Mouse (Mus musculus): ENCODE measurements around the gene Ctrl. TPM values are rescaled to one million over a fixed set of nuclear protein-coding genes. Genes with fewer than 3 reads are reported as not detected.

The Ctrl gene
- polyA plus RNA-seq (2012; rRNA removed), result 6.9 and 2,597 TPM in 2 replicates

GRCm38 (mm10) chr8:105933762-105934161 is at the start of gene Ctrl:
Gene Ctrl (minus strand): TSS chr8:105933862.

GRCm38 (mm10) chr8:105979325-105979724 is 45.7 kb upstream of the Ctrl start, which contains the start of gene Dpep3:
Gene Dpep3 (minus strand): TSS chr8:105979429.

GRCm38 (mm10) chr8:105965905-105966341 is 32.3 kb upstream of the Ctrl start, which contains the start of gene Slc12a4:
Gene Slc12a4 (minus strand): TSS chr8:105966097.

DNA sequence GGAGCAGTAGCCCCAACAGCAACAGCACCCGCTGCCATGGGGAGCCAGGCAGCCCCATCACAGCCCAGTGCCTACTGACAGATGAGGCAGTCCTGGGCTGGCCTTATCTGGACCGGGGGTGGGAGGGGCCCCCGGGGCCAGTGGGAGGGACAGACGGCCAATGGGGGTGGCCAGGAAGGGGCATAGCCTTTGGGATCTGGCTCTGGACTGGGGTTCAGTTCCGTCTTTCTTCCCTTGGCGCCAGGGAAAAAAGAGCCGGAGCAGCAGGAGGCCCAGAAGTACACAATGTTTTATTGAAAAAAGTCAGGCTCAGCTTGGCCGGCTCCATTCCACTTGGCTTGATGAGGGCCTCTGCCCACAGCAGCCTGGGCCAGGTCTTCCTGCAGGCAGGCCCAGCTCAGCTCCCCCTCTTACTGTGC is 9.7 kb upstream of the Ctrl start, which contains the start of gene Lcat:
Lcat (minus strand) TSS at position 62 of the 419 bp plus-strand sequence.

DNA sequence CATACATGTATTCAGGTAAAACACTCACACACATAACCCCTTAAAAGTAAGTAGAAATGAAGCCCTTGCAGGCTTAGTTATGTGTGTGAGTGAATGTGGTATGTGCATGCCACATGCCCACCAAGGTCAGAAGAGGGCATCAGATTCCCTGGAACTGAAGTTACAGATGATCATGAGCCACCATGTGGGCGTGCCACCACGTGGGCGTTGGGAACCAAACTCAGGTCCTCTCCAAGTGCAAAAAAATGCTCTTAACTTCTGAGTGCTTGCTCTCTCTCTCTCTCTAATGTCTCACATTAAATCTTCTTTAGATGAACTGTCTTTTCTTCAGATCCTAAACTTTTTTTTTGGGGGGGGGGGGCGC is 4.6 kb upstream of the Ctrl start, which contains the start of gene Psmb10:
Psmb10 (minus strand) TSS at position 139 of the 364 bp plus-strand sequence.

GRCm38 (mm10) chr8:105900180-105900940 is 33.3 kb downstream of the Ctrl start, which contains the start of gene Pskh1:
Gene Pskh1 (plus strand): TSS chr8:105900441.

DNA sequence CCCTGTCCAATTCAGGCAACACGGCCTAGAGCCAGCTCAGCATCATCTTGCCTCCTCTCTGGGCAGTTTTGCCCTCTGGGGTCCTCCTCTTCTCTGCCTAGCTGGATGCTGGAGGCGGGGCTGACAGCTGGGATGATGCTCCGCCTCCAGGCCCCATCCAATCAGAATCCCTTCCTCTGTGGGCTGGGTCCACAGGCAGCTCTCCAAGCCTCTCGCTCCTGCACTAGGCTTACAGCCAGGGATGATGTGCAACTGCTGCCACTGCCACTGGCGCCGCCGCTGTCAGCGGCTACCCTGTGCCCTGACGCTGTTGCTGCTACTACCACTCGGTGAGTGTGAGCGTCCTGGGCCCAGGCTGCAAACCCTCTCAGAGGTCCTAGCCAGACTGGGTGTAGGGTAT is 40.3 kb downstream of the Ctrl start, which contains the start of gene Nrn1l:
Nrn1l (plus strand) TSS at position 229 of the 400 bp plus-strand sequence.

Other genes with a start within 250 kb of the Ctrl start
- 2.5 and 3.2 TPM in 2 replicates for gene Carmil2, start 247.6 kb downstream of the Ctrl start, polyA plus RNA-seq (2012; rRNA removed)
- 30.4 and 30.8 TPM in 2 replicates for gene Acd, start 232.8 kb downstream of the Ctrl start, polyA plus RNA-seq (2012; rRNA removed)
- gene Pard6a, start 232.7 kb downstream of the Ctrl start, polyA plus RNA-seq (2012; rRNA removed), result 14.3 and 15.3 TPM in 2 replicates
- not detected in 2 replicates for gene 4933405L10Rik, start 226.2 kb downstream of the Ctrl start, polyA plus RNA-seq (2012; rRNA removed)
- 8.4 and 8.6 TPM in 2 replicates for gene Enkd1, start 225.7 kb downstream of the Ctrl start, polyA plus RNA-seq (2012; rRNA removed)
- gene Gfod2, start 175.2 kb downstream of the Ctrl start, polyA plus RNA-seq (2012; rRNA removed), result 10.6 and 11.4 TPM in 2 replicates
- gene Ranbp10, start 106.5 kb downstream of the Ctrl start, polyA plus RNA-seq (2012; rRNA removed), result 21.8 and 23.4 TPM in 2 replicates
- not detected in 2 replicates for gene Tsnaxip1, start 106.1 kb downstream of the Ctrl start, polyA plus RNA-seq (2012; rRNA removed)
- 11.8 and 13.0 TPM in 2 replicates for gene Cenpt, start 80.6 kb downstream of the Ctrl start, polyA plus RNA-seq (2012; rRNA removed)
- gene Thap11, start 78.7 kb downstream of the Ctrl start, polyA plus RNA-seq (2012; rRNA removed), result 58.1 and 62.6 TPM in 2 replicates
- gene Nutf2, start 73.3 kb downstream of the Ctrl start, polyA plus RNA-seq (2012; rRNA removed), result 16.5 and 17.9 TPM in 2 replicates
- gene Edc4, start 53.0 kb downstream of the Ctrl start, polyA plus RNA-seq (2012; rRNA removed), result 68.4 and 74.2 TPM in 2 replicates
- gene Nrn1l, start 40.3 kb downstream of the Ctrl start, polyA plus RNA-seq (2012; rRNA removed), result 3.0 and 3.6 TPM in 2 replicates
- gene Pskh1, start 33.4 kb downstream of the Ctrl start, polyA plus RNA-seq (2012; rRNA removed), result 30.6 and 35.4 TPM in 2 replicates
- 274 and 456 TPM in 2 replicates for gene Psmb10, start 4.6 kb upstream of the Ctrl start, polyA plus RNA-seq (2012; rRNA removed)
- gene Lcat, start 9.5 kb upstream of the Ctrl start, polyA plus RNA-seq (2012; rRNA removed), result 1.0 and 1.3 TPM in 2 replicates
- 21.3 and 30.2 TPM in 2 replicates for gene Slc12a4, start 32.2 kb upstream of the Ctrl start, polyA plus RNA-seq (2012; rRNA removed)
- gene Dpep3, start 45.6 kb upstream of the Ctrl start, polyA plus RNA-seq (2012; rRNA removed), result 0.10 and 0.12 TPM in 2 replicates
- gene Dus2, start 57.5 kb upstream of the Ctrl start, polyA plus RNA-seq (2012; rRNA removed), result 5.5 TPM in 2 replicates
- not detected in 2 replicates for gene Dpep2nb, start 72.1 kb upstream of the Ctrl start, polyA plus RNA-seq (2012; rRNA removed)
- 8.0 and 8.7 TPM in 2 replicates for gene Ddx28, start 78.0 kb upstream of the Ctrl start, polyA plus RNA-seq (2012; rRNA removed)
- 12.8 and 15.7 TPM in 2 replicates for gene Nfatc3, start 125.0 kb upstream of the Ctrl start, polyA plus RNA-seq (2012; rRNA removed)
- gene Esrp2, start 203.1 kb upstream of the Ctrl start, polyA plus RNA-seq (2012; rRNA removed), result 68.5 and 68.7 TPM in 2 replicates
- gene Pla2g15, start 216.5 kb upstream of the Ctrl start, polyA plus RNA-seq (2012; rRNA removed), result 9.7 and 10.5 TPM in 2 replicates
- 11.6 and 11.8 TPM in 2 replicates for gene Slc7a6, start 235.0 kb upstream of the Ctrl start, polyA plus RNA-seq (2012; rRNA removed)

Data from colon, adult 2 months (tissue).